Mouse (Mus musculus) embryo, embryonic 11.5 days (tissue): Measurements from ENCODE around the gene Znhit6.

Experiments used
- DNase-seq: peaks from one replicate; pipeline ENCODE4 v3.0.0-alpha.2; 2012; ENCODE audit warnings: low read depth, low spot score

The Znhit6 gene

GRCm38 (mm10) chr3:145605437-145606123 lies 29.6 kb downstream of the Znhit6 start:
- no peak for DNase-seq

GRCm38 (mm10) chr3:145608320-145608719 lies 32.3 kb downstream of the Znhit6 start:
- no peak for DNase-seq

GRCm38 (mm10) chr3:145612662-145613061 lies 36.7 kb downstream of the Znhit6 start:
- DNase-seq: no peak

GRCm38 (mm10) chr3:145613234-145613633 lies 37.2 kb downstream of the Znhit6 start:
- DNase-seq: no peak

GRCm38 (mm10) chr3:145614362-145615115 lies 38.5 kb downstream of the Znhit6 start:
- DNase-seq: no peak

GRCm38 (mm10) chr3:145618299-145618698 lies 42.3 kb downstream of the Znhit6 start:
- DNase-seq: no peak

- DNase-seq: no peak
Observed at GRCm38 (mm10) chr3:145619621-145620365, 43.8 kb downstream of the Znhit6 start.

- DNase-seq: no peak
Observed at GRCm38 (mm10) chr3:145621209-145621608, 45.2 kb downstream of the Znhit6 start.

- no peak for DNase-seq
Observed at GRCm38 (mm10) chr3:145623047-145623446, 47.0 kb downstream of the Znhit6 start.

GRCm38 (mm10) chr3:145624786-145625185 lies 48.8 kb downstream of the Znhit6 start:
- no peak for DNase-seq

- no peak for DNase-seq
Observed at GRCm38 (mm10) chr3:145625546-145625945, 49.5 kb downstream of the Znhit6 start.

GRCm38 (mm10) chr3:145626063-145626462 lies 50.1 kb downstream of the Znhit6 start:
- no peak for DNase-seq

- DNase-seq: no peak
Observed at GRCm38 (mm10) chr3:145627830-145628229, 51.8 kb downstream of the Znhit6 start.

- DNase-seq: no peak
Observed at GRCm38 (mm10) chr3:145628643-145629042, 52.6 kb downstream of the Znhit6 start.

GRCm38 (mm10) chr3:145632888-145633287 lies 56.9 kb downstream of the Znhit6 start:
- DNase-seq: no peak

- no peak for DNase-seq
Observed at GRCm38 (mm10) chr3:145634002-145634710, 58.2 kb downstream of the Znhit6 start.

GRCm38 (mm10) chr3:145640170-145640569 lies 64.2 kb downstream of the Znhit6 start:
- DNase-seq: no peak

GRCm38 (mm10) chr3:145640583-145640982 lies 64.6 kb downstream of the Znhit6 start:
- no peak for DNase-seq

GRCm38 (mm10) chr3:145641036-145641685 lies 65.2 kb downstream of the Znhit6 start:
- DNase-seq: no peak

GRCm38 (mm10) chr3:145641878-145642277 lies 65.9 kb downstream of the Znhit6 start:
- DNase-seq: no peak

GRCm38 (mm10) chr3:145642861-145643260 lies 66.9 kb downstream of the Znhit6 start:
- DNase-seq: no peak
